Mouse (Mus musculus) urinary bladder, postnatal 4 days (tissue): Measurements from ENCODE around the gene Srsy.
"Not testable (repeated sequence)": the region's sequence is repeated elsewhere in the genome, so short reads cannot be mapped to it uniquely, and the experiment has no call there.

Experiments
- DNase-seq, 2 experiments: peaks; one replicate each; pipeline ENCODE4 v3.0.0; 2021 to 2022; ENCODE audit warnings: low spot score in 2 of 2

The Srsy gene

GRCm38 (mm10) chrY:17937230-17937629, at the start of gene Srsy:
Srsy (minus strand) TSS chrY:17937330.
- not testable (repeated sequence) for DNase-seq
